ENCODE assay signal across 14 mouse cellular contexts in genomic region chr5:119321368-119322144, GRCm38 (mm10).
A peak's percentile ranks its signal among the peaks of the same experiment; 100 is the strongest.
DNase-seq lines count a peak whose midpoint lies in the region; ATAC-seq lines count a peak whose summit lies in the region.
"Had no signal": no experiment of that assay in that cellular context is flagged by ENCODE, and none has a peak within 500 bp of the region (broad histone marks: within the 10 kb centered on the region; RNA-seq: fewer than 3 reads in every experiment).

No protein-coding gene starts in this region.

- no peak overlapping the region for H3K9ac ChIP-seq in liver, embryonic 15.5 days
- no peak overlapping the region for H3K9ac ChIP-seq in intestine, embryonic 16.5 days (ENCODE audit: low read depth, low read length)
- H3K9ac ChIP-seq: heart, embryonic 12.5 days; hindbrain, embryonic 12.5 days; limb, embryonic 13.5 days; midbrain, embryonic 15.5 days had no signal

- intact Hi-C loops in heart, postnatal 14 days (cut with DNase I) = no loop called here

- H3K27ac ChIP-seq in liver, embryonic 15.5 days (replicated peaks) = no peak overlapping the region
- H3K27ac ChIP-seq in limb, embryonic 10.5 days = no peak overlapping the region
- H3K27ac ChIP-seq in intestine, embryonic 16.5 days (ENCODE audit: low read length) = no peak overlapping the region
- H3K27ac ChIP-seq: hindbrain, embryonic 12.5 days; limb, embryonic 13.5 days; midbrain, embryonic 15.5 days had no signal

- H3K4me3 ChIP-seq in liver, embryonic 15.5 days (replicated peaks) = no peak overlapping the region
- H3K4me3 ChIP-seq in limb, embryonic 10.5 days = no peak overlapping the region
- H3K4me3 ChIP-seq in intestine, embryonic 16.5 days (ENCODE audit: low read length) = no peak overlapping the region
- H3K4me3 ChIP-seq: heart, embryonic 12.5 days; hindbrain, embryonic 12.5 days; limb, embryonic 13.5 days; midbrain, embryonic 15.5 days had no signal

- H3K36me3 ChIP-seq in liver, embryonic 15.5 days (replicated peaks) = no peaks in the 10 kb centered on the region
- H3K36me3 ChIP-seq in limb, embryonic 10.5 days = no peaks in the 10 kb centered on the region
- H3K36me3 ChIP-seq in intestine, embryonic 16.5 days (ENCODE audit: control insufficient read depth, insufficient read depth, low read length) = no peaks in the 10 kb centered on the region
- H3K36me3 ChIP-seq: heart, embryonic 12.5 days; hindbrain, embryonic 12.5 days; limb, embryonic 13.5 days; midbrain, embryonic 15.5 days had no signal

- 23% methylated on average over 10 of the region's 10 CpGs for WGBS in liver, embryonic 15.5 days (ENCODE audit: insufficient replicate concordance)
- WGBS in limb, embryonic 10.5 days = 86% methylated on average over 10 of the region's 10 CpGs
- WGBS in intestine, embryonic 16.5 days = 83% methylated on average over 10 of the region's 10 CpGs

- ATAC-seq in liver, embryonic 15.5 days (ENCODE audit: insufficient read depth) = 0 out of 2 replicates have a peak, but pooled peaks have one; percentile 47
- ATAC-seq in megakaryocyte, adult 5-6 weeks (ENCODE audit: poor library complexity, severe bottlenecking) = peak; percentile 92
- ATAC-seq in intestine, embryonic 16.5 days = no peak
- ATAC-seq: midbrain, embryonic 15.5 days had no signal

- H3K4me1 ChIP-seq in liver, embryonic 15.5 days (replicated peaks) = peaks cover 5% of the 10 kb centered on the region; the same call in 1 of the 2 replicates
- H3K4me1 ChIP-seq in limb, embryonic 10.5 days = peaks cover 21% of the 10 kb centered on the region
- H3K4me1 ChIP-seq in intestine, embryonic 16.5 days (ENCODE audit: control insufficient read depth, insufficient read depth, low read length) = 0 out of 2 replicates have a peak, but pooled peaks cover 2% of the 10 kb centered on the region
- H3K4me1 ChIP-seq: limb, embryonic 13.5 days; midbrain, embryonic 15.5 days had no signal

- H3K27me3 ChIP-seq in liver, embryonic 15.5 days = no peaks in the 10 kb centered on the region
- H3K27me3 ChIP-seq in limb, embryonic 10.5 days (ENCODE audit: low read depth, poor library complexity, severe bottlenecking) = peaks cover 17% of the 10 kb centered on the region; the same call in 1 of the 2 replicates
- H3K27me3 ChIP-seq in intestine, embryonic 16.5 days (replicated peaks; ENCODE audit: control insufficient read depth, insufficient read depth, low read length) = no peaks in the 10 kb centered on the region
- H3K27me3 ChIP-seq: heart, embryonic 12.5 days; midbrain, embryonic 15.5 days had no signal

- DNase-seq in thymus, postnatal 25 days = peak; percentile 6
- no peak for DNase-seq in thymus, postnatal 10 days (ENCODE audit: low spot score in 2 of 2)
- DNase-seq in embryo, embryonic 11 days = no peak
- no peak for DNase-seq in limb, embryonic 10.5 days (ENCODE audit: low spot score)
- DNase-seq in heart, postnatal 14 days = no peak
- DNase-seq: kidney, adult 9 months; thymus, adult 2 months had no signal

- H3K9me3 ChIP-seq in liver, embryonic 15.5 days (replicated peaks) = no peaks in the 10 kb centered on the region
- H3K9me3 ChIP-seq in limb, embryonic 10.5 days (replicated peaks) = no peaks in the 10 kb centered on the region
- H3K9me3 ChIP-seq in intestine, embryonic 16.5 days (ENCODE audit: control insufficient read depth, low read length) = no peaks in the 10 kb centered on the region
- H3K9me3 ChIP-seq: hindbrain, embryonic 12.5 days; limb, embryonic 13.5 days; midbrain, embryonic 15.5 days had no signal

- no peak overlapping the region for H3K4me2 ChIP-seq in liver, embryonic 15.5 days
- H3K4me2 ChIP-seq in intestine, embryonic 16.5 days (ENCODE audit: low read depth, low read length) = no peak overlapping the region
- H3K4me2 ChIP-seq: heart, embryonic 12.5 days; hindbrain, embryonic 12.5 days; limb, embryonic 13.5 days; midbrain, embryonic 15.5 days had no signal
